Mouse (Mus musculus) CH12.LX (cell line): ENCODE results near the gene Snrnp35. TPM values are rescaled to one million over a fixed set of nuclear protein-coding genes. Genes with fewer than 3 reads are reported as not detected.

Experiments used
- DNase-seq: peaks from one replicate; pipeline ENCODE4 v3.0.0-alpha.2; 2013; ENCODE audit errors: extremely low read depth
- H3K27ac ChIP-seq: 2 replicates; pipeline ENCODE4 v1.5.1; 2012; ENCODE audit warnings: low read depth, mild to moderate bottlenecking, control low read depth, moderate library complexity; ENCODE audit not compliant: insufficient read depth
- H3K27me3 ChIP-seq: replicated peaks from 2 replicates; pipeline ENCODE3; 2012; ENCODE audit warnings: inconsistent platforms
- H3K36me3 ChIP-seq, 2 experiments: replicated peaks in 1 of 2; 2 replicates each; pipeline versions ENCODE3 to v1.6.1; 2012; ENCODE audit warnings: inconsistent platforms in 1 of 2, low read length in 1 of 2, mild to moderate bottlenecking in 1 of 2, mixed read lengths in 1 of 2, moderate library complexity in 1 of 2; ENCODE audit not compliant: control insufficient read depth in 1 of 2, insufficient read depth in 1 of 2
- H3K4me1 ChIP-seq, 2 experiments: 2 replicates each; pipeline ENCODE4 v1.6.1; 2012; ENCODE audit warnings: inconsistent platforms in 1 of 2, moderate library complexity in 1 of 2; ENCODE audit not compliant: insufficient read depth in 2 of 2, control insufficient read depth in 1 of 2
- H3K4me2 ChIP-seq: 2 replicates; pipeline ENCODE4 v1.6.1; 2012; ENCODE audit warnings: low read depth, mild to moderate bottlenecking, control low read depth; ENCODE audit not compliant: poor library complexity, insufficient read depth, severe bottlenecking
- H3K4me3 ChIP-seq, 3 experiments: fragments of 150-350 bp in 1 of 3; sonication (generic) in 1 of 3; replicated peaks in 1 of 3; 2 replicates each; pipeline versions ENCODE3 to v1.5.1; 2011 to 2012; ENCODE audit warnings: low read depth in 2 of 3, low read length in 2 of 3, mild to moderate bottlenecking in 2 of 3, moderate library complexity in 2 of 3, control low read depth in 1 of 3, improper control_type of control experiment in 1 of 3, inconsistent platforms in 1 of 3, mixed read lengths in 1 of 3; ENCODE audit not compliant: poor library complexity in 1 of 3
- H3K79me2 ChIP-seq: replicated peaks from 2 replicates; pipeline ENCODE4 v1.6.1; 2012; ENCODE audit warnings: mild to moderate bottlenecking, moderate library complexity; ENCODE audit not compliant: control insufficient read depth, poor library complexity, insufficient read depth, severe bottlenecking; ENCODE audit errors: extremely low read depth
- H3K9ac ChIP-seq: 2 replicates; pipeline ENCODE4 v1.6.1; 2012; ENCODE audit warnings: low read depth, mild to moderate bottlenecking, control low read depth, moderate library complexity; ENCODE audit not compliant: insufficient read depth
- H3K9me3 ChIP-seq: replicated peaks from 2 replicates; pipeline ENCODE3; 2012; ENCODE audit warnings: low read length, inconsistent platforms, mixed read lengths
- CHD2 ChIP-seq: IDR thresholded peaks from 2 replicates; pipeline ENCODE4 v1.6.1; 2011; ENCODE audit warnings: low read length, improper control_type of control experiment
- ELF1 ChIP-seq: IDR thresholded peaks from 2 replicates; pipeline ENCODE4 v1.6.1; 2014; ENCODE audit warnings: low read depth, mild to moderate bottlenecking, inconsistent platforms, low read length, improper control_type of control experiment
- EP300 ChIP-seq: IDR thresholded peaks from 2 replicates; pipeline ENCODE4 v1.6.1; 2011; ENCODE audit warnings: low read length, improper control_type of control experiment
- GABPA ChIP-seq: IDR thresholded peaks from 2 replicates; pipeline ENCODE4 v1.6.1; 2012; ENCODE audit warnings: low read depth, low read length, improper control_type of control experiment, inconsistent platforms; ENCODE audit not compliant: insufficient replicate concordance
- HCFC1 ChIP-seq: IDR thresholded peaks from 2 replicates; pipeline ENCODE4 v1.6.1; 2012; ENCODE audit warnings: low read depth, mild to moderate bottlenecking, inconsistent platforms, low read length, improper control_type of control experiment
- IRF4 ChIP-seq: IDR thresholded peaks from 2 replicates; pipeline ENCODE4 v1.6.1; 2014; ENCODE audit warnings: low read depth, mild to moderate bottlenecking, inconsistent platforms, low read length, improper control_type of control experiment
- JUN ChIP-seq: IDR thresholded peaks from 2 replicates; pipeline ENCODE4 v1.6.1; 2011; ENCODE audit warnings: low read depth, mild to moderate bottlenecking, low read length, improper control_type of control experiment, moderate library complexity; ENCODE audit not compliant: insufficient read depth
- KAT2A ChIP-seq: IDR thresholded peaks from 2 replicates; pipeline ENCODE4 v1.6.1; 2012; ENCODE audit warnings: low read length, improper control_type of control experiment, inconsistent platforms; ENCODE audit not compliant: insufficient replicate concordance
- MAX ChIP-seq: IDR thresholded peaks from 2 replicates; pipeline ENCODE4 v1.6.1; 2011; ENCODE audit warnings: low read length, improper control_type of control experiment
- MEF2A ChIP-seq: IDR thresholded peaks from 2 replicates; pipeline ENCODE4 v1.6.1; 2014; ENCODE audit warnings: low read depth, mild to moderate bottlenecking, inconsistent platforms, low read length, improper control_type of control experiment, borderline replicate concordance
- NRF1 ChIP-seq: IDR thresholded peaks from 2 replicates; pipeline ENCODE4 v1.6.1; 2014; ENCODE audit warnings: low read depth, mild to moderate bottlenecking, inconsistent platforms, low read length, improper control_type of control experiment, moderate library complexity
- PAX5 ChIP-seq: IDR thresholded peaks from 2 replicates; pipeline ENCODE4 v1.6.1; 2012; ENCODE audit warnings: low read length, inconsistent platforms, mixed read lengths
- POLR2A ChIP-seq: IDR thresholded peaks from 2 replicates; pipeline ENCODE4 v1.6.1; 2011; ENCODE audit warnings: low read depth, mild to moderate bottlenecking, improper control_type of control experiment, low read length
- POLR2AphosphoS2 ChIP-seq: IDR thresholded peaks from 2 replicates; pipeline ENCODE4 v1.6.1; 2011; ENCODE audit warnings: low read depth, low read length, improper control_type of control experiment
- RAD21 ChIP-seq: IDR thresholded peaks from 2 replicates; pipeline ENCODE4 v1.6.1; 2011; ENCODE audit warnings: low read depth, mild to moderate bottlenecking, low read length, improper control_type of control experiment, moderate library complexity
- TBP ChIP-seq: conservative IDR thresholded peaks from 2 replicates; pipeline ENCODE4 v1.6.1; 2011; ENCODE audit warnings: low read depth, low read length, improper control_type of control experiment
- TCF12 ChIP-seq: IDR thresholded peaks from 2 replicates; pipeline ENCODE4 v1.6.1; 2014; ENCODE audit warnings: low read depth, mild to moderate bottlenecking, inconsistent platforms, low read length, improper control_type of control experiment
- USF1 ChIP-seq: IDR thresholded peaks from 2 replicates; pipeline ENCODE4 v1.6.1; 2014; ENCODE audit warnings: low read depth, mild to moderate bottlenecking, inconsistent platforms, low read length, improper control_type of control experiment
- USF2 ChIP-seq: conservative IDR thresholded peaks from 2 replicates; pipeline ENCODE4 v1.6.1; 2011; ENCODE audit warnings: low read depth, low read length, improper control_type of control experiment
- ZKSCAN1 ChIP-seq: IDR thresholded peaks from 2 replicates; pipeline ENCODE4 v1.6.1; 2012; ENCODE audit warnings: low read depth, inconsistent platforms, low read length, improper control_type of control experiment, borderline replicate concordance
- ZMIZ1 ChIP-seq: IDR thresholded peaks from 2 replicates; pipeline ENCODE4 v1.6.1; 2012; ENCODE audit warnings: low read depth, mild to moderate bottlenecking, inconsistent platforms, low read length, improper control_type of control experiment
- dilution Hi-C: fragments of 300-500 bp; cut with MboI; formaldehyde crosslinking; loops from 2 replicates; pipeline ENCODE4 v1.14.3; 2020; ENCODE audit warnings: low sequenced_read_pairs; ENCODE audit not compliant: extremely low pct_unique_long_range_greater_than_20kb, extremely low pct_ligation_motif_present
- in situ Hi-C: fragments of 300-500 bp; cut with MboI; formaldehyde crosslinking; loops from 3 replicates; pipeline ENCODE4 v1.14.3; 2019; ENCODE audit warnings: low sequenced_read_pairs, low pct_ligation_motif_present, low pct_unique_long_range_greater_than_20kb, mixed read lengths
- polyA plus RNA-seq: library from polyadenylated mRNA; unstranded; fragments of >175 nt; gene quantifications from 2 replicates; pipeline ENCODE4 v1.2.1, GENCODE M21; 2012; ENCODE audit warnings: low read depth; ENCODE audit not compliant: insufficient read length
- total RNA-seq, 2 experiments: library from RNA; depleted of rRNA; stranded (reverse); fragments of 300-350 nt in 1 of 2; fragments of >200 nt in 1 of 2; gene quantifications; 2 replicates each; pipeline ENCODE4 v1.2.3; 2012 to 2014

The Snrnp35 gene
- total and polyA plus RNA-seq, 3 experiments, result 13.9 to 29.0 (median 27.4) TPM

GRCm38 (mm10) chr5:124500573-124500972, 17.6 kb downstream of the Snrnp35 start:
- Histone ChIP-seq H3K9me3 (no peaks in the 10 kb centered on the region), H3K4me3 (no peak overlapping the region), H3K4me1 (peaks cover 0 to 39% of the 10 kb centered on the region in 2 experiments; a peak in 2 of 4 replicates), H3K27me3 (no peaks in the 10 kb centered on the region), H3K36me3 (peaks cover 5 to 35% of the 10 kb centered on the region in 2 experiments), H3K27ac (no peak overlapping the region), H3K9ac (no peak overlapping the region), H3K4me2 (no peak overlapping the region), H3K79me2 (no peaks in the 10 kb centered on the region)
- no peak for DNase-seq
- no peak for TF ChIP-seq PAX5
- no peak for TF ChIP-seq HCFC1
- no peak for TF ChIP-seq ELF1
- no peak for TF ChIP-seq JUN
- TF ChIP-seq NRF1, result no peak
- no peak for TF ChIP-seq KAT2A
- no peak for TF ChIP-seq GABPA
- TF ChIP-seq EP300, result no peak
- no peak for TF ChIP-seq RAD21
- TF ChIP-seq TCF12, result no peak
- no peak for TF ChIP-seq ZKSCAN1
- no peak for TF ChIP-seq POLR2AphosphoS2
- TF ChIP-seq CHD2, result no peak
- in situ Hi-C loops (no loop called here), dilution Hi-C loops (no loop called here)

GRCm38 (mm10) chr5:124501541-124501940, 18.6 kb downstream of the Snrnp35 start:
- dilution Hi-C loops, result no loop called here
- H3K4me2 ChIP-seq, result no peak overlapping the region

More at GRCm38 (mm10) chr5:124501541-124501940, 18.6 kb downstream of the Snrnp35 start:
- no peaks in the 10 kb centered on the region for H3K9me3 ChIP-seq
- DNase-seq, result no peak
- in situ Hi-C loops, result no loop called here
- no peaks in the 10 kb centered on the region for H3K79me2 ChIP-seq
- H3K36me3 ChIP-seq, result peaks cover 5 to 27% of the 10 kb centered on the region in 2 experiments
- no peak overlapping the region for H3K9ac ChIP-seq
- H3K27me3 ChIP-seq, result no peaks in the 10 kb centered on the region
- H3K27ac ChIP-seq, result no peak overlapping the region
- no peak for TF ChIP-seq USF1
- TF ChIP-seq GABPA, result no peak
- TF ChIP-seq IRF4, result no peak
- no peak for TF ChIP-seq ZMIZ1
- TF ChIP-seq MAX, result no peak
- no peak for TF ChIP-seq TBP
- no peak for TF ChIP-seq POLR2A
- no peak for TF ChIP-seq HCFC1
- TF ChIP-seq USF2, result no peak
- no peak for TF ChIP-seq MEF2A
- H3K4me1 ChIP-seq, result peaks cover 1 to 36% of the 10 kb centered on the region in 2 experiments; a peak in 3 of 4 replicates
- H3K4me3 ChIP-seq, result no peak overlapping the region
